11 mouse cellular contexts compared by ENCODE assay signal in genomic region chr16:61041140-61041586, GRCm38 (mm10).
DNase-seq lines count a peak whose midpoint lies in the region; ATAC-seq and TF ChIP-seq lines count a peak whose summit lies in the region.
"Had no signal": no experiment of that assay in that cellular context is flagged by ENCODE, and none has a peak within 500 bp of the region (broad histone marks: within the 10 kb centered on the region; RNA-seq: fewer than 3 reads in every experiment).

No protein-coding gene starts in this region.

- no peaks in the 10 kb centered on the region for H3K4me1 ChIP-seq in cerebellum, adult 2 months (ENCODE audit: control insufficient read depth, insufficient read depth, low read length)
- H3K4me1 ChIP-seq in lung, embryonic 15.5 days: no peaks in the 10 kb centered on the region
- H3K4me1 ChIP-seq in embryonic facial prominence, embryonic 10.5 days: no peaks in the 10 kb centered on the region
- H3K4me1 ChIP-seq in midbrain, embryonic 16.5 days (ENCODE audit: control insufficient read depth, insufficient read depth, low read length): no peaks in the 10 kb centered on the region
- H3K4me1 ChIP-seq: heart, embryonic 10.5 days; liver, embryonic 12.5 days; neural tube, embryonic 13.5 days had no signal

- H3K4me2 ChIP-seq in lung, embryonic 15.5 days: no peak overlapping the region
- no peak overlapping the region; the same call in 1 of the 2 replicates for H3K4me2 ChIP-seq in midbrain, embryonic 16.5 days (ENCODE audit: low read length)
- H3K4me2 ChIP-seq: liver, embryonic 12.5 days; neural tube, embryonic 13.5 days had no signal

- H3K9ac ChIP-seq in lung, embryonic 15.5 days: no peak overlapping the region
- H3K9ac ChIP-seq in midbrain, embryonic 16.5 days (ENCODE audit: low read depth, low read length): no peak overlapping the region
- H3K9ac ChIP-seq: liver, embryonic 12.5 days; neural tube, embryonic 13.5 days had no signal

- H3K9me3 ChIP-seq in lung, embryonic 15.5 days: no peaks in the 10 kb centered on the region
- no peaks in the 10 kb centered on the region for H3K9me3 ChIP-seq in embryonic facial prominence, embryonic 10.5 days
- H3K9me3 ChIP-seq in midbrain, embryonic 16.5 days (replicated peaks; ENCODE audit: control insufficient read depth, low read length, poor library complexity, severe bottlenecking): no peaks in the 10 kb centered on the region
- H3K9me3 ChIP-seq: heart, embryonic 10.5 days; liver, embryonic 12.5 days; neural tube, embryonic 13.5 days had no signal

- H3K27me3 ChIP-seq in cerebellum, adult 2 months (ENCODE audit: control insufficient read depth, insufficient read depth, low read length): no peaks in the 10 kb centered on the region
- H3K27me3 ChIP-seq in lung, embryonic 15.5 days: no peaks in the 10 kb centered on the region
- no peaks in the 10 kb centered on the region for H3K27me3 ChIP-seq in embryonic facial prominence, embryonic 10.5 days (replicated peaks; ENCODE audit: low read depth, poor library complexity, severe bottlenecking)
- no peaks in the 10 kb centered on the region for H3K27me3 ChIP-seq in midbrain, embryonic 16.5 days (ENCODE audit: control insufficient read depth, insufficient read depth, low read depth, low read length)
- H3K27me3 ChIP-seq: liver, embryonic 12.5 days; neural tube, embryonic 13.5 days had no signal

- no peak for TF ChIP-seq POLR2A in cerebellum, adult 2 months (IDR thresholded peaks at IDR 0.05; ENCODE audit: borderline replicate concordance, insufficient read depth, low read length)

- no peak for TF ChIP-seq CTCF in cerebellum, adult 2 months (IDR thresholded peaks at IDR 0.05; ENCODE audit: borderline replicate concordance, insufficient read depth, low read depth, low read length)

- H3K36me3 ChIP-seq in lung, embryonic 15.5 days: no peaks in the 10 kb centered on the region
- no peaks in the 10 kb centered on the region for H3K36me3 ChIP-seq in embryonic facial prominence, embryonic 10.5 days (replicated peaks)
- H3K36me3 ChIP-seq in midbrain, embryonic 16.5 days (ENCODE audit: control insufficient read depth, insufficient read depth, low read length): no peaks in the 10 kb centered on the region
- H3K36me3 ChIP-seq: heart, embryonic 10.5 days; liver, embryonic 12.5 days; neural tube, embryonic 13.5 days had no signal

- DNase-seq in cerebellum, adult 2 months: peak; percentile 18 to 43
- no peak for DNase-seq in cerebellum, adult 11-12 months
- DNase-seq in lung, postnatal 14 days: no peak
- DNase-seq in embryonic facial prominence, embryonic 10.5 days (ENCODE audit: low spot score): peak; percentile 11
- no peak for DNase-seq in heart, adult 9 months (ENCODE audit: low spot score in 2 of 2)
- no peak for DNase-seq in urinary bladder, postnatal 10 days (ENCODE audit: low spot score)

- ATAC-seq in lung, embryonic 15.5 days (ENCODE audit: borderline replicate concordance, extremely low read depth, low FRiP score, low TSS enrichment): peak; percentile 35; the same call in 1 of the 2 replicates
- ATAC-seq in midbrain, embryonic 16.5 days: peak; percentile 91
- ATAC-seq: liver, embryonic 12.5 days had no signal

- H3K4me3 ChIP-seq in cerebellum, adult 2 months (replicated peaks; ENCODE audit: insufficient read depth, low read depth, low read length): no peak overlapping the region
- H3K4me3 ChIP-seq in lung, embryonic 15.5 days: no peak overlapping the region
- H3K4me3 ChIP-seq in embryonic facial prominence, embryonic 10.5 days: no peak overlapping the region
- H3K4me3 ChIP-seq in midbrain, embryonic 16.5 days (ENCODE audit: low read depth, low read length): no peak overlapping the region
- H3K4me3 ChIP-seq: heart, embryonic 10.5 days; liver, embryonic 12.5 days; neural tube, embryonic 13.5 days had no signal

- WGBS in cerebellum, adult 2 months: 7% methylated on average over 7 of the region's 7 CpGs
- WGBS in lung, embryonic 15.5 days: 34% methylated on average over 7 of the region's 7 CpGs
- WGBS in embryonic facial prominence, embryonic 10.5 days: 62% methylated on average over 7 of the region's 7 CpGs
- WGBS in midbrain, embryonic 16.5 days: 35% methylated on average over 7 of the region's 7 CpGs

- no peak overlapping the region for H3K27ac ChIP-seq in cerebellum, adult 2 months (ENCODE audit: insufficient read depth, low read length)
- no peak overlapping the region for H3K27ac ChIP-seq in lung, embryonic 15.5 days
- no peak overlapping the region for H3K27ac ChIP-seq in embryonic facial prominence, embryonic 10.5 days (replicated peaks)
- H3K27ac ChIP-seq in midbrain, embryonic 16.5 days (ENCODE audit: low read length): no peak overlapping the region
- H3K27ac ChIP-seq: heart, embryonic 10.5 days; liver, embryonic 12.5 days; neural tube, embryonic 13.5 days had no signal

Comparison
In these comparisons a context has a peak if more than half of its experiments do, and no peak if none do; other contexts are left out.
1. DNase-seq: peak in cerebellum, adult 2 months (2 of 2) and embryonic facial prominence, embryonic 10.5 days (single experiment); none in cerebellum, adult 11-12 months (single experiment), lung, postnatal 14 days (single experiment), heart, adult 9 months (0 of 2) and urinary bladder, postnatal 10 days (single experiment).